Mouse (Mus musculus) ovary, postnatal 10 days (tissue): ENCODE measurements around the gene Rint1.

ENCODE experiments used
- DNase-seq: peaks from one replicate; pipeline ENCODE4 v3.0.0; 2022; ENCODE audit warnings: low spot score

Gene Rint1

DNA sequence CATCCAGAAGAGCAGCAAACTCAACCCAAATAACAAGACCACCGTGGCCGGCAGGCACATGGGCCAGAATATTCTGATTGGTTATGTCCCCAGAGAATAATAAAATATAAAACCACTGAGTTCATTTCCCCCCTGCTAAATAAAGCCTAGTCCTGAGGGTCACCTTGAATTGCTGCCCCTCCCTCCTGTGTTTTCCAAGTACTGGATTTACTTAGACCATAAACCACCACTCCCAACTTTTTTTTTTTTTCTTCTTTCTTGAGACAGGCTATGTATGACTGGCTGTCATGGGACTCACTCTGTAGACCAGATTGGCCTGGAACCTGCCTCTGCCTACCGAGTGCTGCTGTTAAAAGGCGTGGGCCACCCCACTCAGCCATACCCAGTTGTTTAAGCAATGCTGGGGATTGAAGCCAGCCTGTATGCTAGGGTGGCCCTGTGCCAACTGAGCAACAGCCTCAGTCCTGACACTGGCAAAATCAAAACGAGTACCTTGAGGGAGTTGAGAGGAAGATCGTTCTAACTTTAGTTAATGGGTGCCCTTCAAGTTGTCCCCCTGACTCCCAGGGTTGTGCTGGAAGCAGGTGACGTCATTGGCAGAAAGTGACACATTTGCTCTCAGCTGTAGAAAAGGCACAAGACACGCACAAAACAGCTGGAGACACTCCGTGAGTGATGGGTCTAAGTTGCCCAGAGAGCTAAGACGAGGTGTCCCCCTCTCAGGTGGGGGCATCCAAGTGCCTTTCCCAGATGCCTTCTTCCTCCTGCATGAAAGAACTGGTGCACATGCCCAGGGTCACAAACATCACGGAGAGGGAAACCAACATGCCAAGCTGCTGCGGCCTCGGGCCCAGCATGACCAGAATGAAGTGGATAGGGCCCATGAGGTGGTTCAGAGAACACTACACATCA lies 76.8 kb downstream of the Rint1 start:
- no peak for DNase-seq

DNA sequence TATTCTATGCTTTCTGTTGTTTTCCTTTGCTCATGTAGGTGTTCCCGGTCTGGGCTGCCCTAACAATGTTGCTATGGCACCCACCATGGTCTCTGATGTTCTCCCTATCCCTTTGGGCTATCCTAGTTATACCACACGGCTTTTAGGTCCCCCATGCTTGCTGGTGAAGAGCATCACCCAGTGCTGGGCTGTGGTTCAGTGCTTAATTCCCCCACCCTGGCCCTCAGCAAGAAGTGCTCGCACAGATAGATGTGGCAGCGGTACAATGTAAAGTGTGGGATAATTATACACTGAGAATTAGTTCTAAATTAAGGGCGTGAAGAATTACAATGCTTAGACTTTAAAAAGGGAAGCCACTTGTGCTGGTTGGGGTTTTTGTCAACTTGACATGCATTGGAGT lies 78.4 kb downstream of the Rint1 start:
- no peak for DNase-seq
